Mouse (Mus musculus): ENCODE measurements around the gene Fcer2a. TPM values are rescaled to one million over a fixed set of nuclear protein-coding genes. Genes with fewer than 3 reads are reported as not detected.
A peak's percentile ranks its signal among the peaks of the same experiment; 100 is the strongest.

The Fcer2a gene
- polyA plus RNA-seq, 2 experiments, result 0.05 TPM; not detected in 1

GRCm38 (mm10) chr8:3648268-3648667 is 45.7 kb downstream of the Fcer2a start:
- 39% methylated on average over 2 of the region's 2 CpGs for WGBS (ENCODE audit: insufficient replicate concordance)
- no peaks in the 10 kb centered on the region for H3K36me3 ChIP-seq (replicated peaks; ENCODE audit: control insufficient read depth, insufficient read depth, low read depth)
- no peak overlapping the region for H3K9ac ChIP-seq (replicated peaks)
- ATAC-seq (ENCODE audit: insufficient read depth) (no peak), DNase-seq (ENCODE audit: low read depth in 3 of 3, low spot score in 3 of 3) (no peak)
- H3K4me3 ChIP-seq (ENCODE audit: insufficient read depth in 1 of 2, low read depth in 2 of 2, low read length in 2 of 2), result no peak overlapping the region
- no peaks in the 10 kb centered on the region for H3K27me3 ChIP-seq (ENCODE audit: control insufficient read depth, insufficient read depth, low read length)
- H3K4me2 ChIP-seq (ENCODE audit: low read depth), result no peak overlapping the region
- peaks cover 0 to 6% of the 10 kb centered on the region in 2 experiments; a peak in 2 of 4 replicates for H3K4me1 ChIP-seq (replicated peaks; ENCODE audit: control insufficient read depth in 2 of 2, insufficient read depth in 2 of 2, low read length in 1 of 2)
- H3K27ac ChIP-seq, result no peak overlapping the region
- H3K9me3 ChIP-seq (ENCODE audit: control insufficient read depth, low read length), result no peaks in the 10 kb centered on the region
- TF ChIP-seq CTCF (IDR thresholded peaks at IDR 0.05; ENCODE audit: low read depth) (no peak), EP300 (IDR thresholded peaks at IDR 0.05; ENCODE audit: low read depth) (no peak)

- no peak for TF ChIP-seq EP300 (IDR thresholded peaks at IDR 0.05; ENCODE audit: low read depth)
- no peak for TF ChIP-seq CTCF (IDR thresholded peaks at IDR 0.05; ENCODE audit: low read depth)
- H3K27me3 ChIP-seq (ENCODE audit: control insufficient read depth, insufficient read depth, low read length), result no peaks in the 10 kb centered on the region
- no peaks in the 10 kb centered on the region for H3K9me3 ChIP-seq (ENCODE audit: control insufficient read depth, low read length)
- no peak overlapping the region for H3K4me2 ChIP-seq (ENCODE audit: low read depth)
- H3K4me3 ChIP-seq (ENCODE audit: insufficient read depth in 1 of 2, low read depth in 2 of 2, low read length in 2 of 2), result no peak overlapping the region
- peaks cover 0 to 6% of the 10 kb centered on the region in 2 experiments; a peak in 2 of 4 replicates for H3K4me1 ChIP-seq (replicated peaks; ENCODE audit: control insufficient read depth in 2 of 2, insufficient read depth in 2 of 2, low read length in 1 of 2)
- H3K27ac ChIP-seq, result no peak overlapping the region
- H3K36me3 ChIP-seq (replicated peaks; ENCODE audit: control insufficient read depth, insufficient read depth, low read depth), result no peaks in the 10 kb centered on the region
- no peak overlapping the region for H3K9ac ChIP-seq (replicated peaks)
- WGBS (ENCODE audit: insufficient replicate concordance), result 67% methylated on average over 4 of the region's 4 CpGs
- no peak for ATAC-seq (ENCODE audit: insufficient read depth)
- DNase-seq (ENCODE audit: low read depth in 3 of 3, low spot score in 3 of 3), result no peak
These were observed 46.4 kb downstream of the Fcer2a start for GRCm38 (mm10) chr8:3647561-3647960.

GRCm38 (mm10) chr8:3646824-3647531 is 47.0 kb downstream of the Fcer2a start:
- Histone ChIP-seq H3K4me2 (ENCODE audit: low read depth) (no peak overlapping the region), H3K4me1 (replicated peaks; ENCODE audit: control insufficient read depth in 2 of 2, insufficient read depth in 2 of 2, low read length in 1 of 2) (peaks cover 0 to 6% of the 10 kb centered on the region in 2 experiments; a peak in 2 of 4 replicates), H3K9me3 (ENCODE audit: control insufficient read depth, low read length) (no peaks in the 10 kb centered on the region), H3K36me3 (replicated peaks; ENCODE audit: control insufficient read depth, insufficient read depth, low read depth) (no peaks in the 10 kb centered on the region), H3K27me3 (ENCODE audit: control insufficient read depth, insufficient read depth, low read length) (no peaks in the 10 kb centered on the region), H3K4me3 (ENCODE audit: insufficient read depth in 1 of 2, low read depth in 2 of 2, low read length in 2 of 2) (no peak overlapping the region), H3K27ac (no peak overlapping the region), H3K9ac (replicated peaks) (no peak overlapping the region)
- no peak for ATAC-seq (ENCODE audit: insufficient read depth)
- TF ChIP-seq CTCF (IDR thresholded peaks at IDR 0.05; ENCODE audit: low read depth) (no peak), EP300 (IDR thresholded peaks at IDR 0.05; ENCODE audit: low read depth) (no peak)
- 62% methylated on average over 6 of the region's 6 CpGs for WGBS (ENCODE audit: insufficient replicate concordance)
- DNase-seq (ENCODE audit: low read depth in 3 of 3, low spot score in 3 of 3), result no peak

- DNase-seq (ENCODE audit: low read depth in 3 of 3, low spot score in 3 of 3), result peak in 2 of 3 experiments; percentile 47 to 56
- no peak overlapping the region for H3K4me2 ChIP-seq (ENCODE audit: low read depth)
- 9% methylated on average over 5 of the region's 5 CpGs for WGBS (ENCODE audit: insufficient replicate concordance)
These were observed 48.2 kb downstream of the Fcer2a start for GRCm38 (mm10) chr8:3645804-3646203.

More at GRCm38 (mm10) chr8:3645804-3646203, 48.2 kb downstream of the Fcer2a start:
- peak; percentile 73 for ATAC-seq (ENCODE audit: insufficient read depth)
- Histone ChIP-seq H3K27ac (no peak overlapping the region), H3K9me3 (ENCODE audit: control insufficient read depth, low read length) (no peaks in the 10 kb centered on the region), H3K36me3 (replicated peaks; ENCODE audit: control insufficient read depth, insufficient read depth, low read depth) (peaks cover 5% of the 10 kb centered on the region; the same call in 1 of the 2 replicates), H3K4me3 (ENCODE audit: insufficient read depth in 1 of 2, low read depth in 2 of 2, low read length in 2 of 2) (no peak overlapping the region), H3K9ac (replicated peaks) (no peak overlapping the region), H3K4me1 (replicated peaks; ENCODE audit: control insufficient read depth in 2 of 2, insufficient read depth in 2 of 2, low read length in 1 of 2) (peaks cover 0 to 6% of the 10 kb centered on the region in 2 experiments; a peak in 2 of 4 replicates), H3K27me3 (ENCODE audit: control insufficient read depth, insufficient read depth, low read length) (no peaks in the 10 kb centered on the region)
- TF ChIP-seq CTCF (IDR thresholded peaks at IDR 0.05; ENCODE audit: low read depth), result peak; percentile 69
- TF ChIP-seq EP300 (IDR thresholded peaks at IDR 0.05; ENCODE audit: low read depth), result no peak

Other genes starting within 250 kb of the Fcer2a start
- 2.5 and 3.1 TPM in 2 replicates for gene Pex11g, start 226.5 kb downstream of the Fcer2a start, polyA plus RNA-seq (2012; rRNA removed)
- 2.7 and 3.5 TPM in 2 replicates for gene Pex11g, start 226.5 kb downstream of the Fcer2a start, polyA plus RNA-seq (2014; fragmentation: Nextera tagmentation; extraction: Ambion mirVana)
- gene Tex45, start 223.3 kb downstream of the Fcer2a start, polyA plus RNA-seq (2012; rRNA removed), result 0.05 TPM in 1 of 2 replicates, not detected in the other
- gene Tex45, start 223.3 kb downstream of the Fcer2a start, polyA plus RNA-seq (2014; fragmentation: Nextera tagmentation; extraction: Ambion mirVana), result 0.10 TPM in 1 of 2 replicates, not detected in the other
- 4.8 and 6.8 TPM in 2 replicates for gene Zfp358, start 201.0 kb downstream of the Fcer2a start, polyA plus RNA-seq (2012; rRNA removed)
- gene Zfp358, start 201.0 kb downstream of the Fcer2a start, polyA plus RNA-seq (2014; fragmentation: Nextera tagmentation; extraction: Ambion mirVana), result 1.7 and 2.0 TPM in 2 replicates
- gene Mcoln1, start 193.7 kb downstream of the Fcer2a start, polyA plus RNA-seq (2012; rRNA removed), result 26.1 and 31.6 TPM in 2 replicates
- 12.6 and 13.8 TPM in 2 replicates for gene Mcoln1, start 193.7 kb downstream of the Fcer2a start, polyA plus RNA-seq (2014; fragmentation: Nextera tagmentation; extraction: Ambion mirVana)
- gene Pnpla6, start 178.8 kb downstream of the Fcer2a start, polyA plus RNA-seq (2012; rRNA removed), result 12.1 and 14.2 TPM in 2 replicates
- 6.5 and 9.6 TPM in 2 replicates for gene Pnpla6, start 178.8 kb downstream of the Fcer2a start, polyA plus RNA-seq (2014; fragmentation: Nextera tagmentation; extraction: Ambion mirVana)
- 2.7 and 3.0 TPM in 2 replicates for gene C330021F23Rik, start 126.2 kb downstream of the Fcer2a start, polyA plus RNA-seq (2012; rRNA removed)
- 2.5 and 4.0 TPM in 2 replicates for gene C330021F23Rik, start 126.2 kb downstream of the Fcer2a start, polyA plus RNA-seq (2014; fragmentation: Nextera tagmentation; extraction: Ambion mirVana)
- 1.8 and 2.2 TPM in 2 replicates for gene Camsap3, start 106.9 kb downstream of the Fcer2a start, polyA plus RNA-seq (2012; rRNA removed)
- 1.6 and 1.7 TPM in 2 replicates for gene Camsap3, start 106.9 kb downstream of the Fcer2a start, polyA plus RNA-seq (2014; fragmentation: Nextera tagmentation; extraction: Ambion mirVana)
- 24.1 and 27.1 TPM in 2 replicates for gene Xab2, start 72.9 kb downstream of the Fcer2a start, polyA plus RNA-seq (2012; rRNA removed)
- 22.2 and 25.9 TPM in 2 replicates for gene Xab2, start 72.9 kb downstream of the Fcer2a start, polyA plus RNA-seq (2014; fragmentation: Nextera tagmentation; extraction: Ambion mirVana)
- gene Pet100, start 72.6 kb downstream of the Fcer2a start, polyA plus RNA-seq (2012; rRNA removed), result 7.9 and 32.5 TPM in 2 replicates
- gene Pet100, start 72.6 kb downstream of the Fcer2a start, polyA plus RNA-seq (2014; fragmentation: Nextera tagmentation; extraction: Ambion mirVana), result 113 and 117 TPM in 2 replicates
- not detected in 2 replicates for gene Pcp2, start 68.6 kb downstream of the Fcer2a start, polyA plus RNA-seq (2012; rRNA removed)
- gene Pcp2, start 68.6 kb downstream of the Fcer2a start, polyA plus RNA-seq (2014; fragmentation: Nextera tagmentation; extraction: Ambion mirVana), result 0.19 TPM in 1 of 2 replicates, not detected in the other
- 55.5 and 61.7 TPM in 2 replicates for gene Stxbp2, start 63.2 kb downstream of the Fcer2a start, polyA plus RNA-seq (2012; rRNA removed)
- gene Stxbp2, start 63.2 kb downstream of the Fcer2a start, polyA plus RNA-seq (2014; fragmentation: Nextera tagmentation; extraction: Ambion mirVana), result 37.7 and 44.6 TPM in 2 replicates
- gene Retn, start 38.4 kb downstream of the Fcer2a start, polyA plus RNA-seq (2012; rRNA removed), result not detected in 2 replicates
- gene Retn, start 38.4 kb downstream of the Fcer2a start, polyA plus RNA-seq (2014; fragmentation: Nextera tagmentation; extraction: Ambion mirVana), result not detected in 2 replicates
- gene Mcemp1, start 28.4 kb downstream of the Fcer2a start, polyA plus RNA-seq (2012; rRNA removed), result 1.4 and 1.9 TPM in 2 replicates
- gene Mcemp1, start 28.4 kb downstream of the Fcer2a start, polyA plus RNA-seq (2014; fragmentation: Nextera tagmentation; extraction: Ambion mirVana), result 3.1 and 3.7 TPM in 2 replicates
- 0.90 and 1.4 TPM in 2 replicates for gene Fcor, start 21.8 kb downstream of the Fcer2a start, polyA plus RNA-seq (2012; rRNA removed)
- gene Fcor, start 21.8 kb downstream of the Fcer2a start, polyA plus RNA-seq (2014; fragmentation: Nextera tagmentation; extraction: Ambion mirVana), result 3.1 and 3.5 TPM in 2 replicates
- gene Trappc5, start 17.9 kb downstream of the Fcer2a start, polyA plus RNA-seq (2012; rRNA removed), result 11.0 and 13.1 TPM in 2 replicates
- 11.5 and 12.1 TPM in 2 replicates for gene Trappc5, start 17.9 kb downstream of the Fcer2a start, polyA plus RNA-seq (2014; fragmentation: Nextera tagmentation; extraction: Ambion mirVana)
- gene Clec4g, start 26.5 kb upstream of the Fcer2a start, polyA plus RNA-seq (2012; rRNA removed), result 2.8 and 3.5 TPM in 2 replicates
- 3.6 and 4.2 TPM in 2 replicates for gene Clec4g, start 26.5 kb upstream of the Fcer2a start, polyA plus RNA-seq (2014; fragmentation: Nextera tagmentation; extraction: Ambion mirVana)
- 0.04 and 0.11 TPM in 2 replicates for gene Cd209a, start 54.8 kb upstream of the Fcer2a start, polyA plus RNA-seq (2012; rRNA removed)
- gene Cd209a, start 54.8 kb upstream of the Fcer2a start, polyA plus RNA-seq (2014; fragmentation: Nextera tagmentation; extraction: Ambion mirVana), result 0.21 TPM in 1 of 2 replicates, not detected in the other
- not detected in 2 replicates for gene Cd209e, start 160.1 kb upstream of the Fcer2a start, polyA plus RNA-seq (2012; rRNA removed)
- gene Cd209e, start 160.1 kb upstream of the Fcer2a start, polyA plus RNA-seq (2014; fragmentation: Nextera tagmentation; extraction: Ambion mirVana), result not detected in 2 replicates
- not detected in 2 replicates for gene Cd209d, start 184.4 kb upstream of the Fcer2a start, polyA plus RNA-seq (2012; rRNA removed)
- not detected in 2 replicates for gene Cd209d, start 184.4 kb upstream of the Fcer2a start, polyA plus RNA-seq (2014; fragmentation: Nextera tagmentation; extraction: Ambion mirVana)
- gene Cd209b, start 232.7 kb upstream of the Fcer2a start, polyA plus RNA-seq (2012; rRNA removed), result not detected in 2 replicates
- not detected in 2 replicates for gene Cd209b, start 232.7 kb upstream of the Fcer2a start, polyA plus RNA-seq (2014; fragmentation: Nextera tagmentation; extraction: Ambion mirVana)

All from liver, embryonic 14.5 days (tissue).